Comparison of ENCODE assay signal across 12 mouse cellular contexts in genomic region chr1:36314959-36315775, GRCm38 (mm10). TPM values are rescaled to one million over a fixed set of nuclear protein-coding genes. Genes with fewer than 3 reads are reported as not detected.
DNase-seq lines count a peak whose midpoint lies in the region; ATAC-seq and TF ChIP-seq lines count a peak whose summit lies in the region.
"Had no signal": no experiment of that assay in that cellular context is flagged by ENCODE, and none has a peak within 500 bp of the region (broad histone marks: within the 10 kb centered on the region; RNA-seq: fewer than 3 reads in every experiment).

No protein-coding gene starts in this region.

- DNase-seq in lung, embryonic 14.5 days: peak; percentile 15
- no peak for DNase-seq in lung, adult 18-20 months
- peak; percentile 96 for DNase-seq in ZHBTc4 (ENCODE audit: low read depth, low spot score)
- DNase-seq in liver, postnatal 0 days: peak; percentile 39
- DNase-seq in gastrocnemius, postnatal 36 days: no peak
- DNase-seq: kidney, postnatal 14 days; right cerebral cortex, postnatal 25 days had no signal

- no peaks in the 10 kb centered on the region for H3K4me1 ChIP-seq in lung, embryonic 14.5 days (ENCODE audit: insufficient read depth)
- H3K4me1 ChIP-seq in E14TG2a.4 (replicated peaks; ENCODE audit: low read depth, low read length): peaks cover 59% of the 10 kb centered on the region
- H3K4me1 ChIP-seq in liver, postnatal 0 days (ENCODE audit: insufficient read depth): 0 out of 2 replicates have a peak, but pooled peaks cover 2% of the 10 kb centered on the region
- H3K4me1 ChIP-seq in heart, embryonic 12.5 days (replicated peaks): no peaks in the 10 kb centered on the region

- no peak for TF ChIP-seq EP300 in liver, postnatal 0 days (IDR thresholded peaks at IDR 0.05; ENCODE audit: low read depth)

- H3K9me3 ChIP-seq in lung, embryonic 14.5 days (ENCODE audit: low read depth, low read length): no peaks in the 10 kb centered on the region
- no peaks in the 10 kb centered on the region for H3K9me3 ChIP-seq in E14TG2a.4 (ENCODE audit: low read length)
- H3K9me3 ChIP-seq in liver, postnatal 0 days (ENCODE audit: low read length): no peaks in the 10 kb centered on the region
- no peaks in the 10 kb centered on the region for H3K9me3 ChIP-seq in heart, embryonic 12.5 days (replicated peaks)
- H3K9me3 ChIP-seq: heart, embryonic 10.5 days had no signal

- intact Hi-C loops in gastrocnemius, postnatal 36 days (cut with DNase I): no loop called here

- H3K4me2 ChIP-seq in lung, embryonic 14.5 days: no peak overlapping the region
- H3K4me2 ChIP-seq in liver, postnatal 0 days (ENCODE audit: low read depth, low read length): no peak overlapping the region
- no peak overlapping the region for H3K4me2 ChIP-seq in heart, embryonic 12.5 days

- no peak overlapping the region for H3K27ac ChIP-seq in lung, embryonic 14.5 days (ENCODE audit: low read depth)
- no peak overlapping the region for H3K27ac ChIP-seq in liver, postnatal 0 days (ENCODE audit: low read depth)
- no peak overlapping the region for H3K27ac ChIP-seq in heart, embryonic 12.5 days (ENCODE audit: poor library complexity, severe bottlenecking)
- H3K27ac ChIP-seq: heart, embryonic 10.5 days; macrophage had no signal

- no peaks in the 10 kb centered on the region for H3K27me3 ChIP-seq in lung, embryonic 14.5 days (ENCODE audit: insufficient read depth, low read length)
- H3K27me3 ChIP-seq in E14TG2a.4 (ENCODE audit: insufficient read depth, low read length): peaks cover 2% of the 10 kb centered on the region
- H3K27me3 ChIP-seq in liver, postnatal 0 days (ENCODE audit: insufficient read depth, low read length): no peaks in the 10 kb centered on the region
- no peaks in the 10 kb centered on the region; the same call in 1 of the 2 replicates for H3K27me3 ChIP-seq in heart, embryonic 12.5 days (replicated peaks)

- no peak for ATAC-seq in lung, embryonic 14.5 days (ENCODE audit: insufficient read depth)
- ATAC-seq in liver, postnatal 0 days: peak; percentile 16; the same call in 1 of the 2 replicates
- no peak for ATAC-seq in heart, embryonic 12.5 days (ENCODE audit: insufficient number of reproducible peaks, low FRiP score)
- ATAC-seq: activated CD4-positive, CD25-positive, alpha-beta regulatory T cell, adult 4 months had no signal

- H3K9ac ChIP-seq in lung, embryonic 14.5 days: no peak overlapping the region
- no peak overlapping the region for H3K9ac ChIP-seq in liver, postnatal 0 days (replicated peaks)
- H3K9ac ChIP-seq in heart, embryonic 12.5 days: no peak overlapping the region

- TF ChIP-seq CTCF in lung, embryonic 14.5 days (IDR thresholded peaks at IDR 0.05; ENCODE audit: low read depth): no peak
- no peak for TF ChIP-seq CTCF in E14TG2a.4 (conservative IDR thresholded peaks at IDR 0.05; ENCODE audit: low read length)
- no peak for TF ChIP-seq CTCF in liver, postnatal 0 days (IDR thresholded peaks at IDR 0.05; ENCODE audit: low read depth)

- WGBS in lung, embryonic 14.5 days: 85% methylated on average over 11 of the region's 11 CpGs
- WGBS in liver, postnatal 0 days (ENCODE audit: insufficient replicate concordance): 74% methylated on average over 11 of the region's 11 CpGs
- WGBS in heart, embryonic 12.5 days: 77% methylated on average over 11 of the region's 11 CpGs

- H3K36me3 ChIP-seq in lung, embryonic 14.5 days (ENCODE audit: insufficient read depth): 0 out of 2 replicates have a peak, but pooled peaks cover under 1% of the 10 kb centered on the region
- H3K36me3 ChIP-seq in E14TG2a.4 (ENCODE audit: insufficient read depth, low read length): peaks cover 30% of the 10 kb centered on the region
- peaks cover 25% of the 10 kb centered on the region for H3K36me3 ChIP-seq in liver, postnatal 0 days (replicated peaks; ENCODE audit: insufficient read depth, low read length)
- H3K36me3 ChIP-seq in heart, embryonic 12.5 days: peaks cover 47% of the 10 kb centered on the region

- no peak overlapping the region for H3K4me3 ChIP-seq in lung, embryonic 14.5 days (ENCODE audit: low read depth, low read length)
- H3K4me3 ChIP-seq in E14TG2a.4 (replicated peaks; ENCODE audit: low read length): peak overlapping the region; percentile 88
- H3K4me3 ChIP-seq in liver, postnatal 0 days (ENCODE audit: low read depth, low read length): no peak overlapping the region
- no peak overlapping the region for H3K4me3 ChIP-seq in heart, embryonic 12.5 days
- H3K4me3 ChIP-seq: heart, embryonic 10.5 days had no signal

RNA-seq across cellular contexts. Expression of gene Arid5a, which starts 7.6 kb away (rescaled TPM):
- 5.4 and 6.6 TPM in 2 replicates for polyA plus RNA-seq in lung, embryonic 14.5 days (2014; fragmentation: Nextera tagmentation; extraction: Ambion mirVana)
- 5.8 and 6.3 TPM in 2 replicates for polyA plus RNA-seq in liver, postnatal 0 days (2015; fragmentation: Nextera tagmentation; extraction: Ambion mirVana)
- 10 to 100 TPM; 10.7 to 11.8 TPM for total RNA-seq in gastrocnemius, postnatal 36 days (2021)
- polyA plus RNA-seq in heart, embryonic 12.5 days (2016; fragmentation: Nextera tagmentation; extraction: Ambion mirVana): 15.1 and 15.3 TPM in 2 replicates

RNA-seq across cellular contexts. Expression of gene Neurl3, which starts 40.7 kb away (rescaled TPM):
- polyA plus RNA-seq in lung, embryonic 14.5 days (2014; fragmentation: Nextera tagmentation; extraction: Ambion mirVana): 2.6 and 4.5 TPM in 2 replicates
- 4.4 and 4.7 TPM in 2 replicates for polyA plus RNA-seq in liver, postnatal 0 days (2015; fragmentation: Nextera tagmentation; extraction: Ambion mirVana)
- total RNA-seq in gastrocnemius, postnatal 36 days (2021): under 1 TPM; 0.31 to 0.72 TPM
- polyA plus RNA-seq in heart, embryonic 12.5 days (2016; fragmentation: Nextera tagmentation; extraction: Ambion mirVana): 2.4 and 2.6 TPM in 2 replicates

RNA-seq across cellular contexts. Expression of gene Kansl3, which starts 53.8 kb away (rescaled TPM):
- polyA plus RNA-seq in lung, embryonic 14.5 days (2014; fragmentation: Nextera tagmentation; extraction: Ambion mirVana): 41.4 and 46.3 TPM in 2 replicates
- 8.5 and 10.1 TPM in 2 replicates for polyA plus RNA-seq in liver, postnatal 0 days (2015; fragmentation: Nextera tagmentation; extraction: Ambion mirVana)
- total RNA-seq in gastrocnemius, postnatal 36 days (2021): 10 to 100 TPM; 36.1 to 39.1 TPM
- polyA plus RNA-seq in heart, embryonic 12.5 days (2016; fragmentation: Nextera tagmentation; extraction: Ambion mirVana): 54.2 TPM in 2 replicates

RNA-seq across cellular contexts. Expression of gene Fer1l5, which starts 56.9 kb away (rescaled TPM):
- polyA plus RNA-seq in lung, embryonic 14.5 days (2014; fragmentation: Nextera tagmentation; extraction: Ambion mirVana): 0.53 and 0.58 TPM in 2 replicates
- polyA plus RNA-seq in liver, postnatal 0 days (2015; fragmentation: Nextera tagmentation; extraction: Ambion mirVana): 0.12 TPM in 2 replicates
- total RNA-seq in gastrocnemius, postnatal 36 days (2021): not detected
- polyA plus RNA-seq in heart, embryonic 12.5 days (2016; fragmentation: Nextera tagmentation; extraction: Ambion mirVana): 1.2 and 1.3 TPM in 2 replicates
- polyA plus RNA-seq: macrophage had no signal

Comparison
In these comparisons a context has a peak if more than half of its experiments do, and no peak if none do; other contexts are left out.
1. DNase-seq: peak in lung, embryonic 14.5 days (single experiment), ZHBTc4 (single experiment) and liver, postnatal 0 days (single experiment); none in lung, adult 18-20 months (0 of 2) and gastrocnemius, postnatal 36 days (0 of 2).